Mouse (Mus musculus) left cerebral cortex, postnatal 4 days (tissue): ENCODE measurements around the gene Itgb2l. TPM values are rescaled to one million over a fixed set of nuclear protein-coding genes. Genes with fewer than 3 reads are reported as not detected.
"Not testable (repeated sequence)": the region's sequence is repeated elsewhere in the genome, so short reads cannot be mapped to it uniquely, and the experiment has no call there.

Source experiments
- DNase-seq: peaks from one replicate; pipeline ENCODE4 v3.0.0-alpha.2; 2022
- intact Hi-C: fragments of 180-260 bp; cut with DNase I; formaldehyde crosslinking; loops from one replicate; pipeline ENCODE4 v1.15.1; 2025
- total RNA-seq, 2 experiments: library from RNA; stranded (reverse); gene quantifications; 2 replicates each; pipeline ENCODE4 v1.2.3; 2021

The Itgb2l gene
- not detected for total RNA-seq

GRCm38 (mm10) chr16:96443468-96443867, at the start of gene Itgb2l:
TSS of gene Itgb2l (minus strand) at chr16:96443619.
- no peak for DNase-seq
- intact Hi-C loops, result loop anchor here (10.0 kb wide), 1 partner anchor 69 kb away; no protein-coding TSS in a partner anchor

- intact Hi-C loops, result no loop called here
- no peak for DNase-seq
Observed at GRCm38 (mm10) chr16:96491530-96491929, 48.1 kb upstream of the Itgb2l start.

GRCm38 (mm10) chr16:96488038-96488437, 44.6 kb upstream of the Itgb2l start:
- DNase-seq, result no peak
- intact Hi-C loops, result no loop called here

- DNase-seq, result no peak
- intact Hi-C loops, result no loop called here
Observed at GRCm38 (mm10) chr16:96487007-96487684, 43.7 kb upstream of the Itgb2l start.

GRCm38 (mm10) chr16:96481791-96482190, 38.4 kb upstream of the Itgb2l start:
- DNase-seq, result no peak
- intact Hi-C loops, result no loop called here

- intact Hi-C loops, result no loop called here
- no peak for DNase-seq
Observed at GRCm38 (mm10) chr16:96474185-96474584, 30.8 kb upstream of the Itgb2l start.

- DNase-seq, result no peak
- intact Hi-C loops, result no loop called here
Observed at GRCm38 (mm10) chr16:96472816-96473215, 29.4 kb upstream of the Itgb2l start.

GRCm38 (mm10) chr16:96472361-96472760, 28.9 kb upstream of the Itgb2l start:
- intact Hi-C loops, result no loop called here
- no peak for DNase-seq

- intact Hi-C loops, result loop anchor here (5.0 kb wide), 1 partner anchor 198 kb away; no protein-coding TSS in a partner anchor
- peak; percentile 24 for DNase-seq
Observed at GRCm38 (mm10) chr16:96469640-96470039, 26.2 kb upstream of the Itgb2l start.

GRCm38 (mm10) chr16:96468698-96469097, 25.3 kb upstream of the Itgb2l start:
- intact Hi-C loops, result loop anchor here (5.0 kb wide), 1 partner anchor 199 kb away; no protein-coding TSS in a partner anchor
- peak; percentile 90 for DNase-seq

- intact Hi-C loops, result loop anchor here (5.0 kb wide), 1 partner anchor 199 kb away; no protein-coding TSS in a partner anchor
Observed at GRCm38 (mm10) chr16:96468011-96468410, 24.6 kb upstream of the Itgb2l start.

GRCm38 (mm10) chr16:96467445-96467844, 24.0 kb upstream of the Itgb2l start, which contains the start of gene Pcp4:
TSS of gene Pcp4 (plus strand) at chr16:96467606.
- DNase-seq, result peak; percentile 85
- intact Hi-C loops, result loop anchor here (5.0 kb wide), 1 partner anchor 200 kb away; no protein-coding TSS in a partner anchor

More at GRCm38 (mm10) chr16:96468011-96468410, 24.6 kb upstream of the Itgb2l start:
- DNase-seq, result no peak

- DNase-seq, result peak; percentile 50
- intact Hi-C loops, result no loop called here
Observed at GRCm38 (mm10) chr16:96460788-96461187, 17.4 kb upstream of the Itgb2l start.

- DNase-seq, result no peak
- intact Hi-C loops, result no loop called here
Observed at GRCm38 (mm10) chr16:96459356-96459755, 15.9 kb upstream of the Itgb2l start.

GRCm38 (mm10) chr16:96457612-96458011, 14.2 kb upstream of the Itgb2l start:
- DNase-seq, result no peak
- intact Hi-C loops, result no loop called here

GRCm38 (mm10) chr16:96454086-96454485, 10.7 kb upstream of the Itgb2l start:
- intact Hi-C loops, result no loop called here
- DNase-seq, result no peak

GRCm38 (mm10) chr16:96450871-96451270, 7.5 kb upstream of the Itgb2l start:
- intact Hi-C loops, DNase-seq: not testable (repeated sequence)

- DNase-seq, result no peak
- intact Hi-C loops, result loop anchor here (10.0 kb wide), 1 partner anchor 67 kb away; no protein-coding TSS in a partner anchor
Observed at GRCm38 (mm10) chr16:96441826-96442225, 1.6 kb downstream of the Itgb2l start.

- intact Hi-C loops, result loop anchor here (10.0 kb wide), 1 partner anchor 66 kb away; no protein-coding TSS in a partner anchor
Observed at GRCm38 (mm10) chr16:96440871-96441270, 2.5 kb downstream of the Itgb2l start.

GRCm38 (mm10) chr16:96439682-96440081, 3.7 kb downstream of the Itgb2l start:
- DNase-seq, result no peak
- intact Hi-C loops, result loop anchor here (10.0 kb wide), 1 partner anchor 65 kb away; no protein-coding TSS in a partner anchor

More at GRCm38 (mm10) chr16:96440871-96441270, 2.5 kb downstream of the Itgb2l start:
- DNase-seq, result no peak

GRCm38 (mm10) chr16:96438946-96439345, 4.5 kb downstream of the Itgb2l start:
- intact Hi-C loops, result no loop called here
- no peak for DNase-seq
